Mouse (Mus musculus) activated CD4-positive, CD25-positive, alpha-beta regulatory T cell, adult 4 months (primary cell): Measurements from ENCODE around the gene Slc10a4. TPM values are rescaled to one million over a fixed set of nuclear protein-coding genes. Genes with fewer than 3 reads are reported as not detected.

Experiments used
- ATAC-seq: one replicate; pipeline ENCODE4 v1.8.0; 2017
- polyA plus RNA-seq, 2 experiments: library from polyadenylated mRNA; unstranded; fragments of 100-300 nt; shearing (Covaris generic); gene quantifications; one replicate each; pipeline ENCODE4 v1.2.1; 2017

The Slc10a4 gene
- polyA plus RNA-seq, 2 experiments from 2014 or later: not detected

DNA sequence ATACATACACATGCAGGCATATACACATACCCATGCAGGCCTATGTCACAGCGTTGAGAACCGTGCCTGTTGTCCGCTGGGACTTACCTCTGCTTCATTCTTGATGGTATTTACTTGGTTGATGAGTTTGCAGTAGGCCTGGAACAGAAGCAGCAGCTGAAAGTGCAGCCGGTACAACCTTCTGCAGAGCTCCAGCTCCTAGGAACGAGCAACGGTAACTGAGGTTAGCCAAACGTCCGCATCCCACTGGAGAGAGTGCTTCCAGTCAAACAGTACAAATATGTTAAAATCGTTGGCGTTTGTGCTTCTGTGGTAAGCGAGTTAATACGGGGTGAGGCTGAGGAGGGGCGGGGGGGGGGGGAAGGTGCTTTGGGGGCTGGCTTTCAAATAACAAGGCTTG lies 17.1 kb downstream of the Slc10a4 start:
- ATAC-seq: no peak

DNA sequence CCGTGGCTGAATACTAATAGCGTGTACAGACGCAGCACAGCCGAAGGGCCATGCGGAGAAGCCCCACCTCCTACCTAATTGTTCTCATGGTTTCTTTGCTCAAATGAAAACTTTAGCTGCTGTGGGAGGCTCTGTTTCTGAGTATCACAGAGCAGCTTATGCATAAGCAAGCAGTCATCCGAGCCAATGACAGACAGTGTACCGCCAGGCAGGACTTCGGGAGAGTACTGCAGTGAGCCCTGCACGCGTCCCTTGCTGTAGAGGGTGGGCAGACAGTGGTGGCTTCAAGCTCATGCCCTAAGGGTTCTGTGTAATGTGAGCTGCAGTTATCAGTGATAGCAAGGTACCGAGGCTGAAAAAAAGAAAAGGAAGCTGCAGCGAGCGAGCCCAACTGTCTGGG lies 22.0 kb downstream of the Slc10a4 start:
- ATAC-seq: no peak

- no peak for ATAC-seq
Measured at GRCm38 (mm10) chr5:73032481-73032880, 25.8 kb downstream of the Slc10a4 start.

DNA sequence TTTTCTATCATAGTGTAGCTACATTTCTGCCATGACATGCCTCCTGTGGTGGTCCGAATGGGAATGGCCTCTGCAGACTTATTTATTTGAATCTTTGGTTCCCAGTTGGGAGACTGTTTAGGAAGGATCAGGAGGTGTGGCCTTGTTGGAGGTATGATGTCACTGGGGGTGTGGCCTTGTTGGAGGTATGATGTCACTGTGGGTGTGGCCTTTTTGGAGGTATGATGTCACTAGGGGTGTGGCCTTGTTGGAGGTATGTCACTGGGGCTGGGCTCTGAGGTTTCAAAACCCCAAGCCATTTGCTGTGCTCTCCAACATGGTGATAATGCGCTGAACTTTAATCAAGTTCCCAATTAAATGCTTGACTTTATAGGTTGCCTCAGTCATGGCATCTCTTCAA lies 37.4 kb downstream of the Slc10a4 start:
- ATAC-seq: no peak

DNA sequence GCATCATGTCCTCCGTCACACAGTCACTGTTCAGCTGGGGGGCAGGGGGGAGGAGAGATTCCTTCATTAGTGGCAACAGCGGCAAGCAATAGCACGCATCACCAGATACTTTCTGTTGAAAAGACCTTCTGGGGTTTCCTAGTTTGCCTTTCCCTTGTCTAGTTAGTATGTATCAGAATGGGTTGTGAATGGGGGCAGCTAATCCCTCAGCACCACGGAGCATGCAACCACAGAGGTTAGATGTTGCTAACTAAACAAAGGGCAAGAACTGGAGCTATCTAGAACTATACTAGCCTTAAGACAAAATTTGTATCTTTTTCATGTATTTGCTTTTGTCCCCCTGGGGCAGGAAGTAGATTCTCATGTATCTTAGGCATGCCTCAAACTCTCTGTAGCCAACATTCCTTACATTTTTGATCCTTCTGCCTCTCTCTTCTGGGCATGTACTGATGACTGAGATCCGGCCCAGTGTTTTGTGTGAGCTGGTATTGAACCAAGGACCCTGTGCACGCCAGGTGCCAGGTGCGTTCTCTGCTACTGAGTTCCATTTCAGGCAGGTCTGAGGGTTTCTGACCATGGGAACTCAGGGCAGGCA lies 41.1 kb downstream of the Slc10a4 start:
- no peak for ATAC-seq

GRCm38 (mm10) chr5:73053933-73054332 lies 47.2 kb downstream of the Slc10a4 start:
- ATAC-seq: no peak

DNA sequence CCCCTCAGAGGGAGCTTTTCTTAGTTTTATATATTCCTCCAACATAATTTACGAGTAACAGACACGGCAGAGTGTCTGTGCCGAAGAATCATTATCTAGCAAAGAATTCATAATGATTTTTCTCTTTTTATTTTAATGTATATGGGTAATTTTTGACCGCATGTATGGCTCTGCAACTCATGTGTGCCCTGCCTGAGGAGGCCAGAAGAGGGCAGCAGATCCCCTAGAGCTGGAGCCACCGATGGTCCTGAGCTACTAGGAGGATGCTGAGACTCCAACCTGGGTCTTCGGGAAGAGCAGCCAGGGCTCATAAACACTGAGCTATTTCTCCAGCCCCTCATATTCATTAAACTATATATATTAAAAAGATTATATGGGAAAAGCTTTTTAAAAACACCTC lies 49.8 kb downstream of the Slc10a4 start:
- ATAC-seq: no peak

DNA sequence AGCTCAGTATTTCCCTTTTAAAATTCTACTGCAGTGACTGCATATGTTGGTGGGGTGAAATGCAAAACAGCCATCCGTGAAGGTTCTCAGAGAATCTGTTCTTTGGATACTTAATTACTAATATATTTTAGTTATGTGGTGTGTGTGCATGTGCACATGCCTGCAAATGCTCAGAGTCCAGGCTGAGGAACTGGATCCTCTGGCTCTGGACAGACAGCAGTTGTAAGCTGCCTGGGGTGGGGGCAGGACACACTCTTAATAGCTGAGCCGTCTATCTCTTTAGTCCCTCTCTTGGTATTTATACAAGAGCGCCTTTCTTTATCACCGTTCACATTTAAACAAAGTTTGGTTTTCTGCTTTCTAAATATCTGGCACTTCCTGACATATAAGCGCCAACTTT lies 50.3 kb downstream of the Slc10a4 start:
- ATAC-seq: no peak

- ATAC-seq: no peak
Measured at GRCm38 (mm10) chr5:73061506-73062155, 54.9 kb downstream of the Slc10a4 start.

Other genes starting within 250 kb of the Slc10a4 start
- gene Tec, start 138.4 kb upstream of the Slc10a4 start, polyA plus RNA-seq: 10 to 100 TPM; 10.1 to 10.6 TPM
- 10 to 100 TPM; 11.7 to 13.9 TPM for gene Slain2, start 92.6 kb upstream of the Slc10a4 start, polyA plus RNA-seq
- gene Gm10135, start 32.2 kb upstream of the Slc10a4 start, polyA plus RNA-seq: not detected
- gene Fryl, start 249.7 kb downstream of the Slc10a4 start, polyA plus RNA-seq: 10 to 100 TPM; 90.0 to 92.4 TPM